Mouse (Mus musculus): ENCODE measurements around the gene Evc.
A peak's percentile ranks its signal among the peaks of the same experiment; 100 is the strongest.

The Evc gene

DNA sequence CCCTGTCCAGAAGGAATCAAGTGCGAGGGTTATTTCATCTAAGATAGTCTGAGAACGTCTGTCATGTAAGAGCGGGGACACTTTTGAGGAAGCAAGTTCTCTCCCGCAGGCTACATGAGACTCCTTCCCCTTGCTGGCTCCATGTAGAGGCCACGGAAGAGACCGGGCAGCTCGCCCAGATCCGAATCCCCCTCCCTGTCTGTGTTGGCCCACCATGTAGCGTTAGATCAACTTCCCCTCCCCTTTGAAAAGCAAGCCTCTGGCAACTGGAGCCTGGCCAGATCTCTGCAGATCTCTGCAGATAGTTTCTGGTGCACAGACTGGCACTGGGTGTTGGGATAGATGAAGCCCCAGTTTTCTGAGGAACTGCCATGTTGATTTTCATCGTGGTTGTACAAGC, 40.0 kb downstream of the Evc start:
- no peak for DNase-seq

DNA sequence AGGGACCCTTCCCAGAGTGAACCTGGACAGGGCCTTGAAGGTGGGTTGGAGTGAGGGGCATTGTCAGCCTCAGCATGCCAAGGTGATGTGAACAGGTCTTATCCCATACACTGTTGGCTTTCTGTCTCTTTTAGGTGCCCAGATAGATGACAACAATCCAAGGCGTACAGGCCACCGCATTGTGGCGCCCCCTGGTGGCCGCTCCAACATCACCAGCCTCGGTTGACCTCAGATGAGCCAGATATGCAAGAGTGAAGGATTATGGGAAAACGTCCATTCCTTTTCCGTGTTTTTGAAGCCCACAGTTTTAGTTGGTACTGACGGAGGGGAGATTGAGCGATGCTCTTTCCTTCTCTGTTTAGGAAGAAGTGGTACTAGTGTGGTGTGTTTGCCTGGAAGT, 45.7 kb downstream of the Evc start:
- no peak for DNase-seq

DNA sequence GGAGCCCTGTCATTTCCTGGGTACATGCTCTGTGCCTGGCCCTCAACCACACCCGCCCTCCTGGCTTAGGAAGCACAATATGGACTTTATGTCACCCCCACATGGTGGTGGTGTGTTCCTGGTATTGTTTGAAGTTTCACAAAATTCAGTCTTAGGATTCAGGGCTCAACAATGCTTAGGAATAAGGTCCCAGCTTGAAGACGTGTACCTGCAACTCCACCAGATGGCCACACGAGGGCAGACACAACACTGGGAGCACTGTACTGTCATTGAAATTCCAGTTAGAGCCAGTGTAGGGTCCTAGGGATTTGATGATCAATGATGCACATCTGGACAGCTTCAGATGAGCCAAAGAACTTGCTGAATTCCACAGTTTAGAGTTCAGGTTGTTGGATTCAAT, 47.5 kb downstream of the Evc start:
- DNase-seq: peak; percentile 31

DNA sequence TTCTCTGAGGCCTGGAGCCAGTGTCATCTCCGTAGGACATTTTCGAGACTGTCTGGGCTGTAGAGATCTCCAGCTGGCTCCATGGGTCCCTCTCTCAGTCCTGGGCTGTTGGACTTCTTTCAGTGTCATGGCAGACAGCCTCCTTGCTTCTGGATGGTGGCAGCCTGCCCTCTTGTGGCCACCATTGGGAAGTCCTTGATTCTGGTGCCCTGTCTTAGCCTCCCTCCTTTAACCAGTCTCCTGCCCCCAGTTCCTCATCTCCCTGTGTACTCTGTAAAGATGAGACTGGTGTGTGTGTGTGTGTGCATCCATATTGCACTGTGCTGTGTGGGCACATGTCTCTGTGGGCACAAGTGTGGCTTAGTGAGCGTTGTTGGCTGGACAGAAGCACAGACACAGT, 48.3 kb downstream of the Evc start:
- peak; percentile 23 for DNase-seq

DNA sequence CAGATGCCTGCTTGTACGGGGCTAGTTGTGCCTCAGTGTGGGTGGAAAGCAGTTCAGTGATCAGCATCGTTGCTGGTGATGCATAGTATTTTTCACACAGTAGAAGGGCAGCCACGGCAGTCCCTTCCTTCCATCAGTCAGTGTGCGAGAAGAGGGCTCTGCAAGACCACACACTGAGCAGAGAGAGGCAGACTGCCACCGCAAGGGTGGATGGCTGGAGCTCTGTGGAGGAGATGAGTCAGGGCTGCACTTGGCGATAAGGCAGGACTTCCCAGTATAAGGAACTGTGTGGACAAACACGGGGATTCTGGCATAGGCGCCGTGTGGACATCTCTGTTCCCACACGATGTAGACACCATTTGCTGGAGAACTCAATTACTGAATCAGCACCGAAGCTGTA, 55.7 kb downstream of the Evc start:
- no peak for DNase-seq

DNA sequence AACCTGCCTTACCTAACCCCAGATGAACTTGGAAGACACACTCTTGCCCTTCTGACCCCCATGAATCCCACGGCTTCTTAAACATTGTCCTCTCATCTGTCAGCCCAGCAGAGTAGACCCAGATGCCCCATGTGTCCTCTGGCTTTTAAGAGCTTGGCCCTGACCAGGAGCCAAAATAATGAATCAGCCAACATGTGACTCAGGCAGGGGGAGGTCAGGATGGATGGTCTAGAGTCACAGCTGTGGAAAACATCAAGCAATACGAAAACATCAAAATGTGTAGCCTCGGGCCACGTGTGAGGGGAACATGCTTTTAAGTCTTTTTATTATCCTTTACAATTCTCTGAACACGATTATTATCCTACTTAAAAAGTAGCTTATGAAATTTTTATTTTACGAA, 72.9 kb downstream of the Evc start:
- DNase-seq: no peak

DNA sequence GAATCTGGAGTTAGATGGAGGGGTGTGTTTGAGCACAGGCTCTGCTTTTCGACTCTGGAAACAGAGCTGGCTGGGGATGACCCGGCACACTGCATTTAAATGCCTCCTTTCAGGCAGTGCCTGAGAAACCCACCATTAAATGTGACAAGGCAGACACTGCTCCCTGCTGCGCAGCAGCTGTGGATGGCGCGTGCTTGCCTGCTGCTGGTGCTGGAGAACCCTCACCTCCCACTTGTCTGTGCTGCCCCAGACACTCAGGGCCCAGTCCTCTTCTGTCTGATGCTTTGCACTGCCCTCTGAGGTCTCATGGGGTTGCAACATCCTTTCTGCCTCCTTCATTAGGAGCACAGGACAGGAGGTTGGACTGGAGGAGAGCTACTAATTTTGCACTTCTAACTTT, 75.0 kb downstream of the Evc start:
- DNase-seq: no peak

DNA sequence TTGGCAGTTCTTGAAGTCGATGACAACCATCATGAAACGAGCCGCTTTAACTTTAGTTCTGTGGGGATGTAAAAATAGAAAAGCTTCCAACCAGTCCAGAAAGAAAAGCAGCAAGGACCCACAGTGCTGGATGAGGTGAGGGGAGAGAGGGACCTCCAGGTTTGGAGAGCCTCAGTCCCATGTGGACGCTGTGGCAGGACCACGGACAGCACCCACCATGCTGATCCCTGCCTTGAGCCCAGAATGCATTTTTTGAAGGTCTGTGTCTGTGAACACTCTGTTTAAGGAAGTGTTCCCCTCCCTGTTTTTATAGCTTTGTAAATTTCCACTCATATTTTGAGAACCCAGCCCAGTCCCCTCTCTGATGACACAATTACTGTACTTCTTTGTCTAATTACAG, 79.5 kb downstream of the Evc start:
- DNase-seq: peak; percentile 47

DNA sequence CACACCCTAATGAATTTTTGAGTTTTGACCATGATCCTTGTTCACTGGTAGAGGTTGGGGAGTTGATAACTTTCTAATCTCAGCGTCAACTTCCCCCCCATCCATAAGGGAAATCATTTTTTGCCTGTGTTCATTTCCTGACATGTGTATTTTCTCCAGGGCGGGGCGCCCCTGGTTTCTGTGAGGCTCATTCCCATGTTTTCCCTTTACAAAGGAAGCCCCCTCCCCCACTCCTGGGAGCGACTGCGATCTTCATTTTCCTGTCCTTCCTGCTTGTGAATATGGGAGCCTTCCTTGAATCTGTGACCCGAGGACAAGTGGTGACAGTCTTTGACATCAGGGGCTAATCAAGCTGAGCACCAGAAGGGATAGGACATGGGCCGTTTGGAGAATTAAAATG, 79.9 kb downstream of the Evc start:
- DNase-seq: no peak

DNA sequence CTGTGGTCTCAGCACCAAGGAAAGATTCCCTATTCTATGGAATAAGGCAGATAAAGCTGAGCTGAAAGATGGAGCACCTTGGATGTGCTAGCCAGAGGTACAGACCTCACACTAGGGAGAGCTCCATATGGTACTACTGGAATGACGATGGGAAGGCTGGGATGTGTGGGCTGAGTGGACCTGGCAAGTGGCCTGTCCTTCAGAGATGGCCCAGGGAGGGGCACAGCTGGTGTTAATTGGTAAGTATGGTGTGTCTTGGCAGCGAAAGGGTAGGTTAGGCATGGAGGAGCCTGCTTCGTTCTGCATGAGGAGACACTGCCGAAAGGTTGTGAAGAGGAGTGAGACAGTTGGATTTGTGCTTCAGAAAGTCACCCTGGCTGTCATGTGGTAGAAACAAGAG, 82.2 kb downstream of the Evc start:
- DNase-seq: no peak

DNA sequence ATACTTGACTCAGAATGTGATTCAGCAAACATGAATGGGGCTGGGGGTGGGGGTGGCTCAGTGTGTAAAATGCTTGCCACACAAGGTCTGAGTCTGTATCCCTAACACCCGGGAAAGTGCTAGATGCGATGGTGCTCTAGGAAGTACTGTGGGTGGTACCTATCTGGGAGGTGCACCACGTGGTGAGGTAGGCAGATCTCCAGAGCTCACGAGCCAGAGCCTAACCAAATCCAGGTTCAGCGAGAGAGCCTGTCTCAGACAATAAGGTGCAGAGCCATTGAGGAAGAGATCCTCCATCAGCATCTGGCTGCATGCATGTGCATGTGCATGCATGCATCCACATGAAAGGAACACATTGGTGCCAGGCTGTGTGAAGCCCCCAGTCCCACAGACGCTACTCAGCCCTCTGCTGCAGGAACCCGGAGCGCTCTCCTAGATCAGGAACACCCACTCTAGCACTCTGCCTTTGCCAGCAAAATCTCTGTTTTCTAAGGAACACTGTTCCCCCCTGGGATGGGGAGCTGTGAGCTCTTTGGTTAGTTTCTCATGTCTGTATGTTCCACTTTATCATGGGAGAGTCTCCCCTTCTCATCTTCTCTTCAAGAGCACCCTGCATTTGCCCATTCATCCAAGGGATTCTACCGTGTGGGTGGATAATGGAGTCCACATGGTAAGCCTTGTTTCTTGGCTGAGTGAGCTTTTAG, 84.4 kb downstream of the Evc start:
- no peak for DNase-seq

DNA sequence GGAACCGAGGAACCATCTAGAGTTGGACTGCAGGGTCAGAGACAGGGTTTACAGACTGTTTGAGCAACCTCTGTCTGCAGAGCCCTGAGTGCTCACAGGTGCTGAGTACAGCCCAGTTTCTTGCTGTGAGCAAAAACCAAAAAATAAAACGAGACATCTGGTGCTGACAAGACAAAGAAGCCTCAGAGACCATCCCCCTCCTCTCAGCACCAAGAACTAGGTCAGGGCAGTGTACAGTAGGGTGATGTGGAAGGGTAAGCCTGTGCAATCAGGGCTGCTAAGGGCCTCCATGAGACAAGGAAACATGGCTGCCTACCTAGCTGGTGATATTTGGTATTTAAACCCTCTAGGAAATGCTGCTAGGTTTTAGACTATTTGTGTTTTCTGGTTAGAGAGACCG, 85.1 kb downstream of the Evc start:
- no peak for DNase-seq

DNA sequence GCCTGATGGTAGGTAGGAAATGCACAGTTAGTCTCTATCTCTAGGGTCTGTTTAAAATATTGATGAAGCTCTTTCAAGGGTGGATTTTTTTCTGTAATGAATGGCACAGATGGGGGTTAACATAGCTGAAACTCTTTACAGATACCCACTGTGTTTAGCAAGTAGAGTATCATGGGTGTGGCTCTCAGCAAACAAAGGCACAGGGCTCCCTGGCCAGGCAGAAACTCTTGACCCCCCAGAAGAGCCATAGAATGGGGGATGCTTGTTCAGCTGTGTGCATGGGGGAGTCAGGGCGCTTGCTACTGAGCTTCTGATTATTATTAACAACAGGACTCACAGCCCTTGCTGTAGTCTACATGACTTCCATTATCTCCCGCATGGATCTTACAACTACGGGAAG, 87.8 kb downstream of the Evc start:
- DNase-seq: no peak

DNA sequence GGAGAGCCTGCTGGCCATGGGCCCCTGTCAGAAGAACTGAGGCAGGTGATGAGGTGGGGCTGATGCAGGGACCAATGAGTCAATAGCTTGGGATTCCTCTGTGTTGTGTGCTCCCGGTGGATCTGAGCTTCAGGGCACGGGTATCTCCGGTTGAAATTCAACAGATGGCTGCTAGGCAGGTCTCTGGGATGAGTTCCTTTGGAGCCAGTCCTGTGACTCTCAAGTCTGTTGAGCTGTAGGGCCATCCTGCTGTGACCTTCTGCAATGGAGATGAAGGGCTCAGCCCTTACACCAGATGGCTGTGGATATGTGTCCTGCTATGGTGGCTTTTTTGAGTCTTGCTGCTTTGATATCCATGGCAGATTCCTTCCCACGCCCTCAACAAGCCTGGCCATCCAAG, 89.2 kb downstream of the Evc start:
- DNase-seq: no peak

DNA sequence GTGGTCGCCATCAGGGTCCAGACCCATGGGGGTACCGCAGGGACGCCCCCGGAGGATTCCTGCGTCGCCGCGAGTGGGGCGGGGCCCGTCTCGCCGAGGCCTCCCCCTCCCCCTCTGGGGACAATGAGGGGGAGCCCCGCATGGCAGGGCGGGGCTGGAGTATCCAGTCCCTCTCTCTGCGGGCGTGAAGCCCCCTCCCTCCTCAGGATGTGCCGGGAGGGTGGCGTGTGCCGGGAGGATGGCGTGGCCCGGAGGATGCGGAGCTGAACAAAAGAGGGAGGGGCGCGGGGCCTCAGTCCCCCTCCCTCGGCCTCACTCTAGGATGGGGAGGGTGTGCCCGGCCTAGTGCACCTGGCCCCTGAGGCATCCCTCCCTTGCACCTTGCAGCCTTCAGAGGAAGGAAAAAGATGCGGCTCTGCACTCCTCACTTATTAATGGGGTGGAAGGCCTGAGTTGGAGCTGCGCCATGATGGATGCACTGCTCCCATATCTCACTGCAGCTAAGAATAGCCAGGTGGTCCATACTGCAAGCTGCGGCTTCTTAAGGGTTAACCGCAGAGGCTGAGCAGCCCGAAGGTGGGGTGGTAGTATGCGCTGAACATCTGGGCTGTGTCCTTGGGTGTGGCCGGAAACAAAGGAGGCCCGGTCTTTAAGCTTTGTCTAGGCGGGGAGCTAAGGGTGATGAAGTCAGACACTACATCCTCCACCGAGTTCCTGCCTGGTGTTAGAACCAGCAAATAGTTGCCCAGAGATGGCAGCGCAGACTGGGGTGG, 90.4 kb downstream of the Evc start:
- no peak for DNase-seq

DNA sequence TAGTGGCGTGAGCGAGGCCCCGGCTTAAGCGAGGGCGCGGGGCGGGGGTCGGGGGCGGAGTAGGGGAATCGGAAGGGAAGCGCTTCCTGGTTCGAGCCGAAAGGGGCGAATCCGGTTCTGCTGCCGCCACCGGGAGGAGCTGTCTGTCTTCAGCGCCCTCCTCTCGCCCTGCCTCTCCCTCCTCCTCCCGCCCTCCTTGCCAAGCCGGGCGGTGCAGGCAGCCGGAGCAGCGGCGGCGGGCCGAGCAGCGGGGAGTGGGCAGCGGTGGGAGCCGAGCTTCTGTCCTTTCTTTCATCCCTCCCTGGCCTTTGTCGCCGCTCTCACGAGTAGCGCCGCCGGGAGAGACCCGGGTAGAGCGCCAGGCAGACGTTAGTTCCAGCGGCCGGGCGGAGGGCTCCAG, 91.0 kb downstream of the Evc start:
- DNase-seq: no peak

DNA sequence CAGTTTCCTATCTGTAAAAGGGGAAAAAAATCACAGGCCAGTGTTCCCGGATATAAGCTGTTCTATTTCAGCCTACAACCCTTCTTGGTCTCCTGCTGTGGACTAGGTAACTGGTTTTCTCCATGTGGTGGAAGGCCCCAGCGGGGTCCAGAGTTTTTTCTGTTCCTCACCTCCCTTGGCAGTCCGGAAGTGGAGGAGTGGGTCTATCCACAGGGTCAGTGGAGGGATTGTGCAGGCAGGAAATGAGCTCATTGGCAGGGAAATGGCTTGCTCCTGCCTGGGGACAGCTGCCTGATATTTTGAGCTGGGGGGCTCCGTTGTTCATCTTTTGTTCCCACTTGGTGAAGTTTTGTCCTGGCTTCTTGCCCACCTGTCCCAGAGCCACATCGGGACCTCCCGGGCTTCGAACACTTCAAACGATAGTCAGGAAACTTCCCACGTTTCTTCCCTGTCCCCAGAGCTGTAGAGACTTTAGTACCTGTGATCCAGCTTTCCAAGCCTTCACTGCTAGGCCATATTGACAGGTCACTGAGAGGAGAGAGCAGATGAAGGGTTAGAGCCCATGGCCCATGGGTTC, 91.9 kb downstream of the Evc start:
- DNase-seq: no peak

DNA sequence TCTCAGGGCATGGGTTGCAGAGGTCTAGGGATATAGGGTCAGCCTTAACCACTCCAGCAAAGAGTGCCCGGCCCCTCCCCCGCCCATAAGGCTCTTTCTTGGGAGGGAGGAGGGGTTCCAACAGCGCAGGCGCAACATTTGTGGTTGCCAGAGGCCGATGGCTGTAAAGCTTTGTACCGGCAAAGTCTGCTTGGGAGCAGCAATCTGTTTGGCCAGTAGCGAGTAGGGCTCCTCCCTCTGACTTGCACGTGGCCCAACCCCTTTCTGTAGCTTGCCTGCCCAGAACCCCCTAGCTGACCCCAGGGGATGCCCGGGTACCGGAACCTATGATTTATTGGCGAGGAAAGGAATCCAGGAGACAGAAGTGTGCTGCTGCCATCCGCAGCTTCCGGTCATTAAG, 92.5 kb downstream of the Evc start:
- no peak for DNase-seq

DNA sequence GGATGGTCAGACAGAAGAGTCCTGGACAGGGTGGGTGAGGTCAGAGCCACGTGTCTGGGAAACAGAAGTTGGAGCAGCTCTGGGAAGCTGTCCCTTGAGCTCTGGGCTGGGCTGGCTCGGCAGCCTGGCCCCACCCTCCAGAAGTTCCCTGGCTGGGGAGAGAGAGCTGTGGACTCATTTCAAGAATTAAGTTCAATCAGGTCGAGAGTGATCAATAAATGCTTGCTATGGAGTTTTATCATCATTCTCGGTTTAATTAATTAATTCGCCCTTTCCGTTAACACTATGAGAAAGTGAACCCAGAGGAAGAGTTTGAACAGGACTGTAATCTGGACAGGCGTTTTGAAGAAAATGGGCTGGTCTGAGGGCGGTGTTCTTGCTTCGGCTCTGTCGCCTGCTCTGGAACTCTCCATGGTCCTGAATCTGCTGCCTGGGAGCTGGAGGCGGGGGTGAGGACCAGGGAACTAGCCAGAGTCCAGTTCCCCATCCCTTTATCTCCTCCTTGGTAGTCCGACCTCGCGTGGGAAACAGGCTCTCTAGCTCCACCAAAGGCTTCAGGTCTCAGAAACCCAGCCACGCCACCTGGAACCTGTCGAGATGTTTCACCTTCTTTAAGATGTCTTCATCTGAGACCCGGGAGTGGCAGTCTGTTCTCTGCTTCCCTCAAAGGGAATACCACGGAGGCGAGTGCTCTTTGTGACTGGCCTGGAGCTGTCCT, 93.4 kb downstream of the Evc start:
- peak; percentile 83 for DNase-seq

DNA sequence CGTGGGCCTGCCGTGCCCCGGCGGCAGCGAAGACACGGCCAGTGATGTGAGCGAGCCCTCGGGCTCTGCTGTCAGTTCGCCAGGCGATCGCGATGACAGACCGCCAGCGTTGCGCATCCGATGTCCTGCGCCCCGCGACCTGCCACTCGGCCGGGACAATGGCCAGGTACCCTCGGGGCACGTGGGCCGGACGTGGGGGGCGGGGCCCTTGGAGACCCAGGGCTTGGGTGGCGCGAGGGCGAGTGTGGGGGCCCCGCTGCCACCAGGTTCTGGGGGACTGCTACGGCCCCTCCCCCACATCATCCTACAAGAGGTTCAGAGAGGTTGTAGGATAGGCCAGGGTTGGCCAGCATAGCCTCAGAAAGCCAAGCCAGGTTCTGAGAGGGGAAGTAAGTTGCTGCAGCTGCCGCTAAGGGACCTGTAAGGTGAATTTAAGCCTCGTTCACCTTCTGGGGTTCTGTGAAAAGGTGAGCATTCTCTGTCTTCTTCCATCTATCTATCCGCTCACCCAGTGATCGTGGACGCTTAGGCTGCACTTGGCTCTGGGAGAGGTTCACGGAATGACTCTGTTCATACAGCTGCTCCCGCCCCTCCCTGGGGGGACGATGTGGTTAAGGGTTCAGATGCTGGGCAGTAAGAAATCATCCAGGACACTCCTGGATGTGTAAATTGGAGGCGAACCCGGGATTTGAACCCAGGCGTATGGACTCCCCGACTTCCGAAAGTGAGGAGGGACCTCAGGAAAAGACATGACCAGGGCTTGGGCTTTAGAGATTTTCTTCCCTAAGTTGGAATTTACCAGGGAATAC, 94.1 kb downstream of the Evc start:
- no peak for DNase-seq

DNA sequence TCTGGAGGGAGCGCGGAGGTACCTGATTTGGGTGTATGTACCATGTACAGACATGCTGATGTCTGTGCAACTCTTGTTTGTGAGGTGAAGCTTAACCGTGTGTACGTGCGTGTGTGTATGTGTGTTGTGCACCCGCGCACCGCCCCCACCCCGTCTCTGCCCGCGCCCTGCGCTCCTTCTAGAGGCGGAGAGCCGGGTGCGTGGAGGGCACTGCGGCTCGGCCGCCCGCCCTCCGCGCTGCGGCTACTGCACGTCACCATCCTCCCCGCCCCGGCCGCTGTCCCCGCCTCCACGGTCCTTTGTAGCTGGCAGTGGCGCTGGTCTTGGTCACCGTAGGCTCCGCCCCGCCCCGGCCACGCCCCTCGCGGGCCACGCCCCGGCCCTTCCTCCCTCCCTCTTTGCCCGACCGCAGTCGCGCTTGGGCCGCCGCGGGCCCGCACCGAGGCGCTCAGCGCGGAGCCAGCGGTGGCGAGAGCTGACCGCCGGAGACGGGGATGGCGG, 95.0 kb downstream of the Evc start, which contains the start of gene Crmp1:
Gene Crmp1 (plus strand): TSS at position 290 of the 501 bp plus-strand sequence.
- no peak for DNase-seq

DNA sequence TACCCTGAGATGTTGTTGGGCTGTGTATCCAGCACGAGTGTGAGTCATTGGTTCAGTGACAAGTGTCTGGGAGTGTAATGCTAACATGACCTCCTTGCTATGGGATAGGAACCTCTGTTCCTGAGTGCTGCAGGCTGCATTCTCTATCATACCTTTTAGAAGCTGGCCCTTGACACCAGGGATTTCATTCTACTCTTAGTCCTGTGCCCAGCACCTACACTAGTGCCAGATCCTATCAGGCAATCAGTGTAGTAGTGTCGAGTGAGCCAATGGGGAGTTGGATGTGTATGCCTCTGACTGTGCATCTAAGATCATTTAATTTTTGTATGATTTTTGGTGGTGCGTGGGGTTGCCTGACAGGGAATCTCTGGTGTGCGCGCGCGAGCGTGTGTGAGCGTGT, 95.5 kb downstream of the Evc start:
- no peak for DNase-seq

DNA sequence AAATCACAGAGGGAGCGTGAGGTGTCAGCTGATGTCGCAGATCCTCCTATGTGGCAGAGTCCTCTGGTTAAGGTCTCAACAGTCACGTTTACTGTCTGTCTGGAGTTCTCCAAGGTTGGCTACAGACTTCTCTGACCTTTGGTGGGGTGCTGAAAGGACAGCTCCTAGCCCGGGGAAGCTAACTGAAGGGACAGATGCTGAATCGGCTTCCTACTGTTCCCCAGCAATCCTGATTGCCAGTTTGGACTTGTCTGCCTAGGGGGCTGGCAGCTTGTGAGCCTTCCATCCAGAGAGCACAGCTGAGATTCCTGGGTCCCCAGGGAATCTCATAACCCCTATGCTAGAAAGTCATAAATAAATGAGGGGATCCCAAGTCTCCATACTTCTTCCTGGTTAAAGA, 96.1 kb downstream of the Evc start:
- DNase-seq: no peak
